Mouse (Mus musculus): ENCODE measurements around the gene Psapl1.
"Not testable (repeated sequence)": the region's sequence is repeated elsewhere in the genome, so short reads cannot be mapped to it uniquely, and the experiment has no call there.

The Psapl1 gene

DNA sequence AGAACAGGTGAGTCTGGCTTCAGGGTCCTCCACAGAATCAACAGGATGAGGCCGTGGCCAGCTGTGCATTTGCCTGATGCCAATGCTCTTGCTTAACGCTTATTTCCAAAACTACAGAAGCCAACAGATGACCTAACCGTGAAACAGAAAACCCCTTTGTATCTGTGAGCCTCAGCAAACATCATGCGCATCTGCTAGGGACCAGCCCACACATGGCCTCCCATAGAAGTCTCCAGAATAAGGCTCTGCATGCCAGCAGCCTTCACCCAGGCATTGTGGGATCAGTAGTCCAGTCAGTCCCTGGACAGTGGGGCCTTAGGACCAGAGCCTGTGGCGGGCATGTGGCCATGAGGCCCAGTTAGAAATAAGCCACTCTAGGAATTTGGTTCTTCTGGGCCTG is 400 bp upstream of the Psapl1 start:
- DNase-seq (ENCODE audit: low spot score): no peak

DNA sequence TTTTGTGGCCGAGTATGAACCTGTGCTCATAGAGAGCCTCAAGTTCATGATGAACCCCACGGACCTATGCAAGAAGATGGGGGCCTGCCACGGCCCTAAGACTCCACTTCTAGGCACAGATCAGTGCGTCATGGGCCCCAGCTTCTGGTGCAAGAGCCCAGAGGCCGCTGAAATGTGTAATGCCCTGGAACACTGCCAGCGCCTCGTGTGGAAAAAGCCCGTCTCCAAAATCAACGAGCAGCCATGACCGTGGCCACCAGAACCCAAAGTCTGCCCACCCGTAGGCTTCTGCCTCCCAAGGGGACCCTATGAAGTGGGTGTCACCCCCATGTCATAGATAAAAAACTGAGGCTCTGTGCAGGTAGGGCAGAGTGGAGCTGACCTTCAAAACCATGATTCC is 1.6 kb downstream of the Psapl1 start:
- DNase-seq (ENCODE audit: low spot score): no peak

- DNase-seq (ENCODE audit: low spot score): no peak
Observed at GRCm38 (mm10) chr5:36208803-36209202, 5.0 kb downstream of the Psapl1 start.

- no peak for DNase-seq (ENCODE audit: low spot score)
Observed at GRCm38 (mm10) chr5:36213310-36213709, 9.5 kb downstream of the Psapl1 start.

- no peak for DNase-seq (ENCODE audit: low spot score)
Observed at GRCm38 (mm10) chr5:36220105-36220504, 16.3 kb downstream of the Psapl1 start.

DNA sequence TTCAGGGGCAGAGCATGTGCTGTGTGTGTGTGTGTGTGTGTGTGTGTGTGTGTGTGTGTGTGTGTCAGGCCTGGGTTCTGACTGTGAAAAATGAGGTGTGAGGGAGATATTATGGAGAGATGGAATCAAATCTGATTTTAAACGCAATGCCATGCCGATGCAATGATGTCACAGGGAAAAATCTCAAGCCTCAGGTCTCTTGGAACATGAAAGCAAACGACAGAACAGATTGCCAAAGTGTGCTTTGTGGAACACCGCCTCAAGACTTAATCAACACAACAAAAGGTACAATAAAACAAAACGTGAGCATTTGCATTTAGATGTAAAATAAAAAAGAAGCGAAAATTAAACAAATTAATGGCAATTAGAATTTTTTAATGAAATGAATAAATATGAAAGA is 16.8 kb downstream of the Psapl1 start:
- no peak for DNase-seq (ENCODE audit: low spot score)

DNA sequence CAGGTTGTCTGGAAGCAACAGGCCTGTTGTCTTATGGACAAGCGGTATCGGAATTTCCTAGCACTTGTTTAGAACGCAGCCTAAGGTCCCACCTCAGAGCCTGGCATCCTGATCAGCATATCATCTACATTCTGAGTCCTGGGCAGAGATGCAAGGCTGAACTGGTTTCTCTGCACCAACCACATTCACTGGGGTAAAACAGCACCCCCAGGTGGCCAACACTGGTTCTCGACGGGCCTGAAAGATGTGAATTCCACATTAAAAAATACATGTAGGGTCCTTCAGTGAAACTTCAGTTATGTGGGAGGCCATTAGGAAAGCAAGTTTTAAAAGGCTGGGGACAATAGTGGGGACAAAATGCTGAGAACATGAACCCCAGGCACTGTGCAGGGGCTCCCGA is 20.0 kb downstream of the Psapl1 start:
- no peak for DNase-seq (ENCODE audit: low spot score)

DNA sequence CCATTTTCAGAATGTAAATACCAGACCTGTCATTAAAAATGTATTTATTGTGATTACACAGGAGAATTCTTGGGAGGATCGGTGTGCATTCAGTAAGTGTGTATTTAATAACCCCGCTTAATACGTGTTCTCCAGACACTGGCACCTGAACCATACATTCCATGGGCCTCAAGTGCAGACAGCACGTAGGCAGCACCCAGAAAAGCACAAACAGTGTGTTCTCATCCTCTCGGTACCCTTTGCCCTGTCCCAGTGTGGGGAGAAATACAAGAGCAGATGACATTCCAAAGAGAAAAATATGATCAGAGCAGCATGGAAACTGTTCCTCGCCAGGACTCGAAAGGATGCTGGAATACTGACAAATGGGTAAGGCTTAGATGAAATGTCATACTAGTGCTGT is 22.0 kb downstream of the Psapl1 start:
- no peak for DNase-seq (ENCODE audit: low spot score)

GRCm38 (mm10) chr5:36226296-36226695 is 22.5 kb downstream of the Psapl1 start:
- DNase-seq (ENCODE audit: low spot score): no peak

DNA sequence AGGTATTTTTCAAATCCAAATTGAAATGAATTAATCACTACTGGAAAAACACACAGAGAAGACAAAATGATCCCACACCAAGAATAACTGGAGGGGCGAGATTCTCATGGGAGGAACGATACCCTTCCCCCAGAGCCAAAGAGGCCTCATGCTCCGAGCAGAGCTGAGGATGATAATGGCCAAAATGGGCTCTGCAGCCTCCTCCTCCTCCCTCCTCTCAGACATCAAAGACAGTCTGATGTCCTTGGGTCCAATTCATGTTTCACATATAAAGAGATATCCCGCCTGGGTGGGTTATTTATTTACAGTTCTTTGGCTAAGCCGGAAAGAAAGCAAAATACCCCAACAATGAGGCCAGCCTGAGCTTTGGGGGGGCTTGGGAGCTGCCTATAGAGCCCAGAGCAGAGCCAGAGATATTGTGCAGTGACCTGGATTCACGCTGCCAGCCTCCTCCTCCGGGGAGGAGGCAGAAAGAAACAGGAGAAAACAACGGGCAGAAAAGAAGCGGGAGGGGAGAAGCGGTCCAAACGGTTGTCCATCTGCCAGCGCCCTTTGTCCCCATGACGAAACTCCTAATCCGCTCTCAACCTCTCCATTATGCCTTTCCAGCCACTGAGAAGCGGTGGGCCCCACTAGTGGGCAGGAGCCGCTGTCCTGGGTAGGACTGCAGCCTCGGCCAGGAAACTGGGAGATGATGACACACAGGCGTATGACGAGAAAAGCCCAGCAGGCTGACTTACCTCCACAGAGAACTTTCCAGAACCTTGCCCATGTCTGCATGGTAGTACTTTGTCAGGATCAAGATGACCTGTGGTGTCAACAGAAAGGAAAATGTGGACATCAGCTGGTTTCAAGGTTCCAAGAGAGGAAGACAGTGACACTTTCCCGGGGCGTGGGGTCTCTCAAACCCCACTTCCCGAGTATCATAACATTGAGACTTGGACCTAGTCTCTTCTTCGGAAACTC is 24.9 kb downstream of the Psapl1 start:
- no peak for DNase-seq (ENCODE audit: low spot score)

GRCm38 (mm10) chr5:36230301-36230780 is 26.5 kb downstream of the Psapl1 start:
- DNase-seq (ENCODE audit: low spot score): no peak

DNA sequence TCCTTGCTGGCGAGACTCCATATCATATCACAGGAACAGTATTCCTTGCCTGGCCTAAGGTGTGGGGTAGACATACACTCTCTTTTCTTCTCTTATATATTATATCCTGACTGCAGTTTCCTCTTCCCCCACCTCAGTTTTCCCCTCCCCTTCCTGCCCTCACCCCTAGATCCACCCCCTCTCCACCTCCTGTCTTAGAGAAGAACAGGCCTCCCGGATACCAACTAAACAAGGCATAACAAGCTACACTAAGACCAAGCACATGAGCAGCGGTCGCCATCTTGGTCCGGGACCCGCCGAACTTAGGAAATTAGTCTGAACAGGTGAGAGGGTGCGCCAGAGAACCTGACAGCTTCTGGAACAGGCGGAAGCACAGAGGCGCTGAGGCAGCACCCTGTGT is 33.7 kb downstream of the Psapl1 start:
- not testable (repeated sequence) for DNase-seq (ENCODE audit: low spot score)

GRCm38 (mm10) chr5:36248022-36248421 is 44.2 kb downstream of the Psapl1 start:
- no peak for DNase-seq (ENCODE audit: low spot score)

- no peak for DNase-seq (ENCODE audit: low spot score)
Observed at GRCm38 (mm10) chr5:36252746-36253504, 49.1 kb downstream of the Psapl1 start.

- DNase-seq (ENCODE audit: low spot score): no peak
Observed at GRCm38 (mm10) chr5:36254642-36255516, 51.1 kb downstream of the Psapl1 start.

Data from ovary, postnatal 10 days (tissue).